Mouse (Mus musculus): ENCODE results near the gene Atg10. TPM values are rescaled to one million over a fixed set of nuclear protein-coding genes. Genes with fewer than 3 reads are reported as not detected.

The Atg10 gene
- polyA plus RNA-seq, 1 experiment from 2014 or later = 16.3 TPM

- Histone ChIP-seq H3K4me3 (ENCODE audit: low read depth, low read length) (no peak overlapping the region), H3K4me2 (ENCODE audit: low read depth, low read length) (no peak overlapping the region), H3K4me1 (ENCODE audit: control insufficient read depth, insufficient read depth, low read length) (no peaks in the 10 kb centered on the region), H3K27ac (replicated peaks; ENCODE audit: low read depth, low read length) (no peak overlapping the region), H3K9ac (replicated peaks; ENCODE audit: low read length) (no peak overlapping the region), H3K27me3 (ENCODE audit: control insufficient read depth, insufficient read depth, low read length) (no peaks in the 10 kb centered on the region), H3K36me3 (replicated peaks; ENCODE audit: control insufficient read depth, insufficient read depth, low read depth, low read length) (no peaks in the 10 kb centered on the region), H3K9me3 (replicated peaks; ENCODE audit: control insufficient read depth, low read length) (no peaks in the 10 kb centered on the region)
- 70% methylated on average over 4 of the region's 4 CpGs for WGBS
- ATAC-seq (replicated peaks; ENCODE audit: insufficient number of reproducible peaks, low FRiP score, low TSS enrichment, low read depth) = no peak
- no peak for DNase-seq (ENCODE audit: low spot score)
Measured at GRCm38 (mm10) chr13:90968940-90969339, 254.8 kb downstream of the Atg10 start.

GRCm38 (mm10) chr13:90967422-90967821 lies 256.3 kb downstream of the Atg10 start:
- Histone ChIP-seq H3K27ac (replicated peaks; ENCODE audit: low read depth, low read length) (no peak overlapping the region), H3K9me3 (replicated peaks; ENCODE audit: control insufficient read depth, low read length) (no peaks in the 10 kb centered on the region), H3K4me3 (ENCODE audit: low read depth, low read length) (no peak overlapping the region), H3K36me3 (replicated peaks; ENCODE audit: control insufficient read depth, insufficient read depth, low read depth, low read length) (no peaks in the 10 kb centered on the region), H3K4me1 (ENCODE audit: control insufficient read depth, insufficient read depth, low read length) (no peaks in the 10 kb centered on the region), H3K4me2 (ENCODE audit: low read depth, low read length) (no peak overlapping the region), H3K27me3 (ENCODE audit: control insufficient read depth, insufficient read depth, low read length) (no peaks in the 10 kb centered on the region), H3K9ac (replicated peaks; ENCODE audit: low read length) (no peak overlapping the region)
- peak; percentile 86 for DNase-seq (ENCODE audit: low spot score)
- peak; percentile 86 for ATAC-seq (replicated peaks; ENCODE audit: insufficient number of reproducible peaks, low FRiP score, low TSS enrichment, low read depth)
- 11% methylated on average over 4 of the region's 4 CpGs for WGBS

- H3K36me3 ChIP-seq (replicated peaks; ENCODE audit: control insufficient read depth, insufficient read depth, low read depth, low read length) = no peaks in the 10 kb centered on the region
- no peaks in the 10 kb centered on the region for H3K27me3 ChIP-seq (ENCODE audit: control insufficient read depth, insufficient read depth, low read length)
- no peak overlapping the region for H3K27ac ChIP-seq (replicated peaks; ENCODE audit: low read depth, low read length)
- H3K9ac ChIP-seq (replicated peaks; ENCODE audit: low read length) = no peak overlapping the region
- no peak overlapping the region for H3K4me3 ChIP-seq (ENCODE audit: low read depth, low read length)
- H3K4me2 ChIP-seq (ENCODE audit: low read depth, low read length) = no peak overlapping the region
- no peak for DNase-seq (ENCODE audit: low spot score)
- H3K9me3 ChIP-seq (replicated peaks; ENCODE audit: control insufficient read depth, low read length) = no peaks in the 10 kb centered on the region
- ATAC-seq (replicated peaks; ENCODE audit: insufficient number of reproducible peaks, low FRiP score, low TSS enrichment, low read depth) = no peak
- H3K4me1 ChIP-seq (ENCODE audit: control insufficient read depth, insufficient read depth, low read length) = no peaks in the 10 kb centered on the region
- whole genome bisulfite sequencing = 76% methylated on average over 8 of the region's 8 CpGs
Measured at GRCm38 (mm10) chr13:90965996-90966395, 257.8 kb downstream of the Atg10 start.

GRCm38 (mm10) chr13:90964511-90964910 lies 259.3 kb downstream of the Atg10 start:
- no peaks in the 10 kb centered on the region for H3K27me3 ChIP-seq (ENCODE audit: control insufficient read depth, insufficient read depth, low read length)
- no peak overlapping the region for H3K27ac ChIP-seq (replicated peaks; ENCODE audit: low read depth, low read length)
- H3K9ac ChIP-seq (replicated peaks; ENCODE audit: low read length) = no peak overlapping the region
- ATAC-seq (replicated peaks; ENCODE audit: insufficient number of reproducible peaks, low FRiP score, low TSS enrichment, low read depth) = no peak
- H3K4me2 ChIP-seq (ENCODE audit: low read depth, low read length) = no peak overlapping the region
- no peaks in the 10 kb centered on the region for H3K36me3 ChIP-seq (replicated peaks; ENCODE audit: control insufficient read depth, insufficient read depth, low read depth, low read length)
- no peaks in the 10 kb centered on the region for H3K4me1 ChIP-seq (ENCODE audit: control insufficient read depth, insufficient read depth, low read length)
- no peaks in the 10 kb centered on the region for H3K9me3 ChIP-seq (replicated peaks; ENCODE audit: control insufficient read depth, low read length)
- no peak for DNase-seq (ENCODE audit: low spot score)
- 89% methylated on average over 4 of the region's 4 CpGs for WGBS
- H3K4me3 ChIP-seq (ENCODE audit: low read depth, low read length) = no peak overlapping the region

GRCm38 (mm10) chr13:90962836-90963760 lies 260.7 kb downstream of the Atg10 start:
- WGBS = 60% methylated on average over 10 of the region's 10 CpGs
- Histone ChIP-seq H3K4me3 (ENCODE audit: low read depth, low read length) (no peak overlapping the region), H3K4me1 (ENCODE audit: control insufficient read depth, insufficient read depth, low read length) (no peaks in the 10 kb centered on the region), H3K4me2 (ENCODE audit: low read depth, low read length) (no peak overlapping the region), H3K27ac (replicated peaks; ENCODE audit: low read depth, low read length) (no peak overlapping the region), H3K27me3 (ENCODE audit: control insufficient read depth, insufficient read depth, low read length) (no peaks in the 10 kb centered on the region), H3K9me3 (replicated peaks; ENCODE audit: control insufficient read depth, low read length) (no peaks in the 10 kb centered on the region), H3K36me3 (replicated peaks; ENCODE audit: control insufficient read depth, insufficient read depth, low read depth, low read length) (no peaks in the 10 kb centered on the region), H3K9ac (replicated peaks; ENCODE audit: low read length) (no peak overlapping the region)
- no peak for DNase-seq (ENCODE audit: low spot score)
- ATAC-seq (replicated peaks; ENCODE audit: insufficient number of reproducible peaks, low FRiP score, low TSS enrichment, low read depth) = no peak

GRCm38 (mm10) chr13:90960591-90960990 lies 263.2 kb downstream of the Atg10 start:
- Histone ChIP-seq H3K9me3 (replicated peaks; ENCODE audit: control insufficient read depth, low read length) (no peaks in the 10 kb centered on the region), H3K4me3 (ENCODE audit: low read depth, low read length) (no peak overlapping the region), H3K9ac (replicated peaks; ENCODE audit: low read length) (no peak overlapping the region), H3K27ac (replicated peaks; ENCODE audit: low read depth, low read length) (no peak overlapping the region), H3K4me2 (ENCODE audit: low read depth, low read length) (no peak overlapping the region), H3K4me1 (ENCODE audit: control insufficient read depth, insufficient read depth, low read length) (no peaks in the 10 kb centered on the region), H3K27me3 (ENCODE audit: control insufficient read depth, insufficient read depth, low read length) (no peaks in the 10 kb centered on the region), H3K36me3 (replicated peaks; ENCODE audit: control insufficient read depth, insufficient read depth, low read depth, low read length) (no peaks in the 10 kb centered on the region)
- DNase-seq (ENCODE audit: low spot score) = no peak
- 90% methylated on average over 8 of the region's 8 CpGs for WGBS
- ATAC-seq (replicated peaks; ENCODE audit: insufficient number of reproducible peaks, low FRiP score, low TSS enrichment, low read depth) = no peak

- Histone ChIP-seq H3K9ac (replicated peaks; ENCODE audit: low read length) (no peak overlapping the region), H3K9me3 (replicated peaks; ENCODE audit: control insufficient read depth, low read length) (no peaks in the 10 kb centered on the region), H3K4me1 (ENCODE audit: control insufficient read depth, insufficient read depth, low read length) (no peaks in the 10 kb centered on the region), H3K27ac (replicated peaks; ENCODE audit: low read depth, low read length) (no peak overlapping the region), H3K4me3 (ENCODE audit: low read depth, low read length) (no peak overlapping the region), H3K36me3 (replicated peaks; ENCODE audit: control insufficient read depth, insufficient read depth, low read depth, low read length) (no peaks in the 10 kb centered on the region), H3K4me2 (ENCODE audit: low read depth, low read length) (no peak overlapping the region), H3K27me3 (ENCODE audit: control insufficient read depth, insufficient read depth, low read length) (no peaks in the 10 kb centered on the region)
- DNase-seq (ENCODE audit: low spot score) (no peak), ATAC-seq (replicated peaks; ENCODE audit: insufficient number of reproducible peaks, low FRiP score, low TSS enrichment, low read depth) (no peak)
- 55% methylated on average over 2 of the region's 2 CpGs for WGBS
Measured at GRCm38 (mm10) chr13:90958894-90959293, 264.9 kb downstream of the Atg10 start.

- ATAC-seq (replicated peaks; ENCODE audit: insufficient number of reproducible peaks, low FRiP score, low TSS enrichment, low read depth) (no peak), DNase-seq (ENCODE audit: low spot score) (no peak)
- no peaks in the 10 kb centered on the region for H3K27me3 ChIP-seq (ENCODE audit: control insufficient read depth, insufficient read depth, low read length)
- H3K4me2 ChIP-seq (ENCODE audit: low read depth, low read length) = no peak overlapping the region
- H3K9ac ChIP-seq (replicated peaks; ENCODE audit: low read length) = no peak overlapping the region
- no peaks in the 10 kb centered on the region for H3K36me3 ChIP-seq (replicated peaks; ENCODE audit: control insufficient read depth, insufficient read depth, low read depth, low read length)
- 78% methylated on average over 5 of the region's 5 CpGs for WGBS
- no peaks in the 10 kb centered on the region for H3K9me3 ChIP-seq (replicated peaks; ENCODE audit: control insufficient read depth, low read length)
- H3K27ac ChIP-seq (replicated peaks; ENCODE audit: low read depth, low read length) = no peak overlapping the region
- no peaks in the 10 kb centered on the region for H3K4me1 ChIP-seq (ENCODE audit: control insufficient read depth, insufficient read depth, low read length)
- H3K4me3 ChIP-seq (ENCODE audit: low read depth, low read length) = no peak overlapping the region
Measured at GRCm38 (mm10) chr13:90939600-90939999, 284.2 kb downstream of the Atg10 start.
